Mouse (Mus musculus): ENCODE measurements around the gene Ankrd34b. TPM values are rescaled to one million over a fixed set of nuclear protein-coding genes. Genes with fewer than 3 reads are reported as not detected.

Ankrd34b gene
- total RNA-seq (2014; rRNA removed) (6.8 and 8.1 TPM in 2 replicates), polyA plus RNA-seq (2015; fragmentation: Nextera tagmentation; extraction: Ambion mirVana) (4.2 and 4.8 TPM in 2 replicates)

GRCm38 (mm10) chr13:92425758-92426264, at the start of gene Ankrd34b:
TSS of gene Ankrd34b (plus strand) at chr13:92425896.
- H3K9me3 ChIP-seq (ENCODE audit: low read length): no peaks in the 10 kb centered on the region
- H3K27ac ChIP-seq (ENCODE audit: low read depth, low read length): no peak within 1 kb of the TSS
- H3K27me3 ChIP-seq (ENCODE audit: insufficient read depth, low read length): 0 out of 2 replicates have a peak, but pooled peaks cover 5% of the 10 kb centered on the region
- ATAC-seq (ENCODE audit: low FRiP score) (peak; percentile 84), DNase-seq (ENCODE audit: low spot score) (peak; percentile 75)
- peak within 1 kb of the TSS; percentile 96 for H3K4me2 ChIP-seq (ENCODE audit: low read depth, low read length, poor library complexity, severe bottlenecking)
- TF ChIP-seq CTCF (IDR thresholded peaks at IDR 0.05): no peak
- no peaks in the 10 kb centered on the region for H3K36me3 ChIP-seq (ENCODE audit: insufficient read depth, low read length)
- no peaks in the 10 kb centered on the region for H3K4me1 ChIP-seq (ENCODE audit: insufficient read depth, low read length)
- peak within 1 kb of the TSS; percentile 79 for H3K4me3 ChIP-seq (ENCODE audit: low read depth, low read length)
- peak within 1 kb of the TSS; percentile 70 for H3K9ac ChIP-seq (replicated peaks; ENCODE audit: low read length, poor library complexity, severe bottlenecking)
- WGBS: under 1% methylated on average over 41 of the region's 54 CpGs

GRCm38 (mm10) chr13:92387367-92387766, 38.3 kb upstream of the Ankrd34b start:
- H3K27ac ChIP-seq (ENCODE audit: low read depth, low read length): no peak overlapping the region
- no peaks in the 10 kb centered on the region for H3K27me3 ChIP-seq (ENCODE audit: insufficient read depth, low read length)
- no peaks in the 10 kb centered on the region for H3K9me3 ChIP-seq (ENCODE audit: low read length)
- ATAC-seq (ENCODE audit: low FRiP score): no peak
- H3K4me1 ChIP-seq (ENCODE audit: insufficient read depth, low read length): no peaks in the 10 kb centered on the region
- no peak overlapping the region for H3K4me2 ChIP-seq (ENCODE audit: low read depth, low read length, poor library complexity, severe bottlenecking)
- no peak overlapping the region for H3K4me3 ChIP-seq (ENCODE audit: low read depth, low read length)
- WGBS: 89% methylated on average over 3 of the region's 3 CpGs
- DNase-seq (ENCODE audit: low spot score): no peak
- H3K36me3 ChIP-seq (ENCODE audit: insufficient read depth, low read length): no peaks in the 10 kb centered on the region
- no peak for TF ChIP-seq CTCF (IDR thresholded peaks at IDR 0.05)
- H3K9ac ChIP-seq (replicated peaks; ENCODE audit: low read length, poor library complexity, severe bottlenecking): no peak overlapping the region

- Histone ChIP-seq H3K9ac (replicated peaks; ENCODE audit: low read length, poor library complexity, severe bottlenecking) (no peak overlapping the region), H3K4me3 (ENCODE audit: low read depth, low read length) (no peak overlapping the region), H3K4me1 (ENCODE audit: insufficient read depth, low read length) (no peaks in the 10 kb centered on the region), H3K4me2 (ENCODE audit: low read depth, low read length, poor library complexity, severe bottlenecking) (no peak overlapping the region), H3K27ac (ENCODE audit: low read depth, low read length) (no peak overlapping the region), H3K36me3 (ENCODE audit: insufficient read depth, low read length) (no peaks in the 10 kb centered on the region), H3K9me3 (ENCODE audit: low read length) (no peaks in the 10 kb centered on the region), H3K27me3 (ENCODE audit: insufficient read depth, low read length) (no peaks in the 10 kb centered on the region)
- TF ChIP-seq CTCF (IDR thresholded peaks at IDR 0.05): no peak
- DNase-seq (ENCODE audit: low spot score) (no peak), ATAC-seq (ENCODE audit: low FRiP score) (no peak)
- WGBS: 80% methylated on average over 12 of the region's 12 CpGs
These were observed 32.5 kb upstream of the Ankrd34b start for GRCm38 (mm10) chr13:92393047-92393661.

GRCm38 (mm10) chr13:92398491-92399384, 27.0 kb upstream of the Ankrd34b start:
- ATAC-seq (ENCODE audit: low FRiP score) (0 out of 2 replicates have a peak, but pooled peaks have one; percentile 31), DNase-seq (ENCODE audit: low spot score) (peak; percentile 8)
- Histone ChIP-seq H3K27me3 (ENCODE audit: insufficient read depth, low read length) (no peaks in the 10 kb centered on the region), H3K27ac (ENCODE audit: low read depth, low read length) (no peak overlapping the region), H3K4me3 (ENCODE audit: low read depth, low read length) (no peak overlapping the region), H3K9ac (replicated peaks; ENCODE audit: low read length, poor library complexity, severe bottlenecking) (no peak overlapping the region), H3K36me3 (ENCODE audit: insufficient read depth, low read length) (no peaks in the 10 kb centered on the region), H3K9me3 (ENCODE audit: low read length) (no peaks in the 10 kb centered on the region), H3K4me2 (ENCODE audit: low read depth, low read length, poor library complexity, severe bottlenecking) (no peak overlapping the region), H3K4me1 (ENCODE audit: insufficient read depth, low read length) (no peaks in the 10 kb centered on the region)
- no peak for TF ChIP-seq CTCF (IDR thresholded peaks at IDR 0.05)
- 51% methylated on average over 11 of the region's 11 CpGs for WGBS

GRCm38 (mm10) chr13:92402063-92402462, 23.6 kb upstream of the Ankrd34b start:
- H3K9me3 ChIP-seq (ENCODE audit: low read length): no peaks in the 10 kb centered on the region
- H3K4me1 ChIP-seq (ENCODE audit: insufficient read depth, low read length): no peaks in the 10 kb centered on the region
- WGBS: 66% methylated on average over 2 of the region's 2 CpGs
- no peak overlapping the region for H3K27ac ChIP-seq (ENCODE audit: low read depth, low read length)
- no peak overlapping the region for H3K9ac ChIP-seq (replicated peaks; ENCODE audit: low read length, poor library complexity, severe bottlenecking)
- no peak for TF ChIP-seq CTCF (IDR thresholded peaks at IDR 0.05)
- H3K4me2 ChIP-seq (ENCODE audit: low read depth, low read length, poor library complexity, severe bottlenecking): no peak overlapping the region
- DNase-seq (ENCODE audit: low spot score) (no peak), ATAC-seq (ENCODE audit: low FRiP score) (no peak)
- no peaks in the 10 kb centered on the region for H3K36me3 ChIP-seq (ENCODE audit: insufficient read depth, low read length)
- H3K27me3 ChIP-seq (ENCODE audit: insufficient read depth, low read length): no peaks in the 10 kb centered on the region
- H3K4me3 ChIP-seq (ENCODE audit: low read depth, low read length): no peak overlapping the region

All from midbrain, postnatal 0 days (tissue).